Mouse (Mus musculus) liver, postnatal 0 days (tissue): ENCODE measurements at regions not wholly inside any gene's neighbourhood (a gene's known extent, or its start where the extent isn't known, plus 50 kb on each side); places are given as distances from the start of the nearest gene placed in this dataset.

Experiments used
- ATAC-seq: fragments of 200-750 bp; cut with Nextera tagmentation; 2 replicates; pipeline ENCODE4 v1.8.0; 2017; ENCODE audit warnings: mild to moderate bottlenecking, moderate library complexity
- DNase-seq: peaks from one replicate; pipeline ENCODE4 v3.0.0-alpha.2; 2016
- H3K27ac ChIP-seq: fragments of 300-500 bp; sonication (generic); 2 replicates; pipeline ENCODE4 v1.5.1; 2014; ENCODE audit warnings: antibody characterized with exemption, moderate library complexity, mild to moderate bottlenecking, low read depth
- H3K27me3 ChIP-seq: fragments of 300-500 bp; sonication (generic); 2 replicates; pipeline ENCODE4 v1.6.1; 2014; ENCODE audit warnings: low read length, control low read depth, mixed read lengths; ENCODE audit not compliant: insufficient read depth
- H3K36me3 ChIP-seq: fragments of 300-500 bp; sonication (generic); replicated peaks from 2 replicates; pipeline ENCODE4 v1.6.1; 2014; ENCODE audit warnings: mild to moderate bottlenecking, control low read depth, low read length, moderate library complexity, mixed read lengths; ENCODE audit not compliant: insufficient read depth
- H3K4me1 ChIP-seq: fragments of 300-500 bp; sonication (generic); 2 replicates; pipeline ENCODE4 v1.6.1; 2014; ENCODE audit warnings: antibody characterized with exemption, mild to moderate bottlenecking, control low read depth; ENCODE audit not compliant: insufficient read depth
- H3K4me2 ChIP-seq: fragments of 300-500 bp; sonication (generic); 2 replicates; pipeline ENCODE4 v1.6.1; 2014; ENCODE audit warnings: low read depth, mild to moderate bottlenecking, low read length, moderate library complexity, mixed read lengths
- H3K4me3 ChIP-seq: fragments of 300-500 bp; sonication (generic); 2 replicates; pipeline ENCODE4 v1.5.1; 2014; ENCODE audit warnings: low read depth, low read length
- H3K9ac ChIP-seq: fragments of 300-500 bp; sonication (generic); replicated peaks from 2 replicates; pipeline ENCODE4 v1.6.1; 2014; ENCODE audit warnings: mild to moderate bottlenecking, moderate library complexity
- H3K9me3 ChIP-seq: fragments of 300-500 bp; sonication (generic); 2 replicates; pipeline ENCODE4 v1.6.1; 2016; ENCODE audit warnings: mild to moderate bottlenecking, control low read depth, low read length, mixed read lengths
- CTCF ChIP-seq: sonication (generic); IDR thresholded peaks from 2 replicates; pipeline ENCODE4 v1.5.1; 2016; ENCODE audit warnings: antibody characterized with exemption, low read depth
- EP300 ChIP-seq: IDR thresholded peaks from 2 replicates; pipeline ENCODE4 v1.6.1; 2016; ENCODE audit warnings: antibody characterized with exemption, low read depth, mild to moderate bottlenecking
- WGBS: fragments of 180-500 bp; shearing (Covaris S2); extraction: QIAGEN DNeasy Blood & Tissue Kit; methylation state at CpG from one replicate; pipeline ENCODE4 v1.1.7; 2014; ENCODE audit not compliant: insufficient replicate concordance; 5-methylcytosine and 5-hydroxymethylcytosine counted together

DNA sequence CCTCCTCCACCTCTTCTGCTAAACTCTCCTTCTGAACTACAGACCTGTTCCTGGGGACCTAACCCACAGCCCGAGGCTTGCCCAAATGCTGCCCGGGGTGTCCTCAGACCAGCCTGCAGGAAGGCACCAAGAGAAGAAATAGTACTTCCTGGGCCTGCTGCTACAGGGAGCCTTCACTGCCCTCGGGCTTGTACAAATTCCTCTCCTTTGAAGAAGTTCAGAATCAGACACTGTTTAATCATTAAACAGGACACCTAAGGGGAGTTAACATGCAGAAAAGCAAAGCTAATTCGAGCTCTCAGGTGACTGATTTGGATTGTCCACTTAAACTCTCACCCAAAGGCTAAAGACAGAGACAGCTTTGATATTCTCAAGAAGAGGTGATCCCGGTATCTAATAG, 651.8 kb downstream of the Dhx35 start:
- WGBS, result 56% methylated on average over 5 of the region's 5 CpGs
- ATAC-seq, result no peak
- Histone ChIP-seq H3K27ac (no peak overlapping the region), H3K4me1 (no peaks in the 10 kb centered on the region), H3K9ac (no peak overlapping the region), H3K4me2 (no peak overlapping the region), H3K4me3 (no peak overlapping the region), H3K9me3 (no peaks in the 10 kb centered on the region), H3K27me3 (no peaks in the 10 kb centered on the region), H3K36me3 (no peaks in the 10 kb centered on the region)
- no peak for TF ChIP-seq EP300
- TF ChIP-seq CTCF, result no peak
- DNase-seq, result no peak

GRCm38 (mm10) chr2:159446886-159447285, 652.3 kb downstream of the Dhx35 start:
- Histone ChIP-seq H3K9ac (no peak overlapping the region), H3K4me3 (no peak overlapping the region), H3K27me3 (no peaks in the 10 kb centered on the region), H3K36me3 (no peaks in the 10 kb centered on the region), H3K27ac (no peak overlapping the region), H3K9me3 (no peaks in the 10 kb centered on the region), H3K4me1 (no peaks in the 10 kb centered on the region), H3K4me2 (no peak overlapping the region)
- ATAC-seq (no peak), DNase-seq (no peak)
- no peak for TF ChIP-seq CTCF
- no peak for TF ChIP-seq EP300
- 58% methylated on average over 5 of the region's 5 CpGs for WGBS

- no peak for ATAC-seq
- WGBS, result 82% methylated on average over 5 of the region's 5 CpGs
Observed at GRCm38 (mm10) chr2:159448976-159449375, 654.4 kb downstream of the Dhx35 start.

GRCm38 (mm10) chr2:159451439-159451838, 656.8 kb downstream of the Dhx35 start:
- Histone ChIP-seq H3K4me2 (no peak overlapping the region), H3K4me3 (no peak overlapping the region), H3K9ac (no peak overlapping the region), H3K36me3 (no peaks in the 10 kb centered on the region), H3K27me3 (no peaks in the 10 kb centered on the region), H3K4me1 (no peaks in the 10 kb centered on the region), H3K9me3 (no peaks in the 10 kb centered on the region), H3K27ac (no peak overlapping the region)
- TF ChIP-seq EP300 (no peak), CTCF (no peak)
- DNase-seq (no peak), ATAC-seq (no peak)
- 57% methylated on average over 9 of the region's 9 CpGs for WGBS

More at GRCm38 (mm10) chr2:159448976-159449375, 654.4 kb downstream of the Dhx35 start:
- no peak overlapping the region for H3K9ac ChIP-seq
- TF ChIP-seq CTCF (no peak), EP300 (no peak)
- no peaks in the 10 kb centered on the region for H3K4me1 ChIP-seq
- H3K4me2 ChIP-seq, result no peak overlapping the region
- no peak overlapping the region for H3K27ac ChIP-seq
- H3K36me3 ChIP-seq, result no peaks in the 10 kb centered on the region
- no peaks in the 10 kb centered on the region for H3K9me3 ChIP-seq
- H3K4me3 ChIP-seq, result no peak overlapping the region
- H3K27me3 ChIP-seq, result no peaks in the 10 kb centered on the region
- DNase-seq, result no peak

GRCm38 (mm10) chr2:159481399-159482080, 686.9 kb downstream of the Dhx35 start:
- H3K4me2 ChIP-seq, result no peak overlapping the region
- H3K27me3 ChIP-seq, result no peaks in the 10 kb centered on the region
- no peak for TF ChIP-seq CTCF
- TF ChIP-seq EP300, result no peak
- H3K9ac ChIP-seq, result no peak overlapping the region
- WGBS, result 82% methylated on average over 6 of the region's 6 CpGs
- no peaks in the 10 kb centered on the region for H3K9me3 ChIP-seq
- H3K4me3 ChIP-seq, result no peak overlapping the region
- no peak overlapping the region for H3K27ac ChIP-seq
- ATAC-seq (no peak), DNase-seq (no peak)
- no peaks in the 10 kb centered on the region for H3K4me1 ChIP-seq
- no peaks in the 10 kb centered on the region for H3K36me3 ChIP-seq

DNA sequence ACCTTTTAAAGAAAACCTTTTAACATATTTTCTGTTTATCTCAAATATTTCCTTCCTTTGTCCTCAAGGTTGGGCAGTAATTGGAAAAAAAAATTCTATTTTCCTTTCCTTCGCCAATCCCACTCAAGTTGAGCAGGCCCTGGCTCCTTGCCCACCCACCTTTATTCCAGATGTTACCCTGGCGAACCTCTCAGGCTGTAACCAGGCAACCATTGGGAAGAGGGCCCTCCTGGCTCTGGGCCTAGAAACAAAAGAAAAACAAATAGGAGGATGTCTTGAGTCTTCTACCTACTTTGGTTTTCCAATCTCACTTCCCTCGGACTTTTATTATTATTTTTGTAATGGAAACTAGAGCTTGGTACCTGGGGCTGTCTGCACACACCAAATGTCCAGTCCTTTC, 696.5 kb downstream of the Dhx35 start:
- no peak for ATAC-seq
- Histone ChIP-seq H3K27me3 (no peaks in the 10 kb centered on the region), H3K4me1 (no peaks in the 10 kb centered on the region), H3K9me3 (no peaks in the 10 kb centered on the region), H3K9ac (no peak overlapping the region), H3K4me2 (no peak overlapping the region), H3K36me3 (no peaks in the 10 kb centered on the region), H3K4me3 (no peak overlapping the region), H3K27ac (no peak overlapping the region)
- DNase-seq, result no peak
- TF ChIP-seq EP300 (no peak), CTCF (no peak)
- 64% methylated on average over 3 of the region's 3 CpGs for WGBS

DNA sequence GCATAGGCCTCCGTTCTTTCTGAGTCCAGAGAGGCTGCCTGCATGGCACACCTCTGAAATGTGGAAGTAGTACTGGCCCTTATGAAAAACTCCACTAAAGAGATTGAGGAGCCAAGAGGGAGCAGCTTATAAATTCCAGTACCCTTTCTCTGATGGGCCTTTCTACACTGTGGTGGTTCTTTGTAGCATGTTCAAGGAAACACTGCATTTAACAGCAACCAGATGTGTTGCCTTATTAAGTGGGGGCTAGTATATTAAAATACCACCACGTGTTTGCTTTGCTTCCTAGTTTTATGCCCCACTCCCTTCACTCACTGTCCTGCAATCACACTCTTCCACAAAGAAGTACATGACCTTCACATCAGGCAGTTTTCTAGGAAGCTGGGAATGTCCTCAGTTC, 704.1 kb downstream of the Dhx35 start:
- Histone ChIP-seq H3K27me3 (no peaks in the 10 kb centered on the region), H3K27ac (no peak overlapping the region), H3K36me3 (no peaks in the 10 kb centered on the region), H3K4me2 (no peak overlapping the region), H3K4me3 (no peak overlapping the region), H3K4me1 (no peaks in the 10 kb centered on the region), H3K9me3 (no peaks in the 10 kb centered on the region), H3K9ac (no peak overlapping the region)
- ATAC-seq (no peak), DNase-seq (no peak)
- 61% methylated on average over 2 of the region's 2 CpGs for WGBS
- no peak for TF ChIP-seq EP300
- no peak for TF ChIP-seq CTCF
